Mouse (Mus musculus): ENCODE results near the gene Isy1. TPM values are rescaled to one million over a fixed set of nuclear protein-coding genes. Genes with fewer than 3 reads are reported as not detected.
"Not testable (repeated sequence)": the region's sequence is repeated elsewhere in the genome, so short reads cannot be mapped to it uniquely, and the experiment has no call there.

The Isy1 gene
- total RNA-seq, 1 experiment from 2014 or later = 36.1 TPM

- DNase-seq = no peak
These were observed 60.1 kb downstream of the Isy1 start for GRCm38 (mm10) chr6:87778294-87779173.

DNA sequence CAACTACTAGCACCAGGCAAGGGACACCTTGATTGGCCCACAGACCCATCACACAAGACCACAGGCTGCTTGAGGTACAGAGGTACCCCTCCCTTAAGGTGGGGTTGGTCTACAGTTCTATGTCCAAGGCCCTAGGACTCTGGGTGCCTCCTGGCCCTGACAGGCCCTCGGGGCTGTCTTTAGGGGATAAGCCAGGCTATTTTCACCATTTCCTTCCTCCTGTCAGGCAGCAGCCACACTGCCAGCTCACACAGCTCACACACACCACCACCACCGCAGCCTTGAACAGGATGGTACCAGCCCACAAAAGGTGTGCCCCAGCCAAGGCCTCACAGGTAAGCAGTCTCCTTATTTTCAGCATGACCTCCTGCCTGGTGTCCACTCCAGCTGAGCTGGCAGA lies 60.8 kb downstream of the Isy1 start, which contains the start of gene Gp9:
Gp9 (plus strand) TSS at position 231 of the 400 bp plus-strand sequence.
- no peak for DNase-seq

- DNase-seq = no peak
These were observed 61.9 kb downstream of the Isy1 start for GRCm38 (mm10) chr6:87776663-87777062.

DNA sequence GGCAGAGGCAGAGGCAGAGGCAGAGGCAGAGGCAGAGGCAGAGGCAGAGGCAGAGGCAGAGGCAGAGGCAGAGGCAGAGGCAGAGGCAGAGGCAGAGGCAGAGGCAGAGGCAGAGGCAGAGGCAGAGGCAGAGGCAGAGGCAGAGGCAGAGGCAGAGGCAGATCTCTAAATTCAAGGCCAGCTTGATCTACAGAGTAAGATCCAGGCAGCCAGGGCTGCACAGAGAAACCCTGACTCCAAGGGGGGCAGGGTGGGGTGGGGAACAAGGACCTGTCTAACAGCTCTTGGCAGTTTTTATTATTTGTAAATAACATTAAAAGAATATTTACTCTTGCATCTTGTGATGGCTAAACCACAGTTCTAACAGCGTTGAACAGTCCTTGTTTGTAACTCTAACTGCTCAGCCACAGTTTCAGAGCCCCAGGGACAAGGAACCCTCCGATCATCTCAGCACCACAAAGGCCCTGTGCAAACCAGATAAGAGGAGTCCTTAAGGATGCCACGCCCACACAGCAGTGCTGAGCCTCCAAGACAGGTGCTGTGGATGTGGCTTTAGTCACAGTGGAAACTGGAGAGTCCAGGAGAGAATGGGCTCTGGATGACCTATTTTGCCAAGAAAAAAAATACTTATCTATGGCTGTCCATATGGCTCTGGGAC lies 62.9 kb downstream of the Isy1 start:
- DNase-seq = no peak

DNA sequence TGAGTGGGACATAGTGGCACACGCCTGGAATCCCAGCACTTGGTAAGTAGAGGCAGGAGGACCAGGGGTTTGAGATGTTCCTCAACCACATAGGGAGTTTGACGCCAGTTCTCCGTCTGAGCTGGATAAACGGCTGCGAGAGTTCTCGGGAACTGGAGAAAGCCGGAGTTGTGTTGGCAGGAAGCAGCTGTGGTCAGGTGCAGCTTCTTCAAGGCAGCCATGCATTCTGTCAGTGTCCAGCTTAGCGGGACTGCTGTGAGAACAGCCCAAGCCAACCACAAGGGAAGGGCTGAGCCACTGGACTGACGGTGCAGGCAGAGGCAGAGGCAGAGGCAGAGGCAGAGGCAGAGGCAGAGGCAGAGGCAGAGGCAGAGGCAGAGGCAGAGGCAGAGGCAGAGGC lies 63.7 kb downstream of the Isy1 start:
- no peak for DNase-seq

- DNase-seq = no peak
These were observed 64.1 kb downstream of the Isy1 start for GRCm38 (mm10) chr6:87774466-87774865.

DNA sequence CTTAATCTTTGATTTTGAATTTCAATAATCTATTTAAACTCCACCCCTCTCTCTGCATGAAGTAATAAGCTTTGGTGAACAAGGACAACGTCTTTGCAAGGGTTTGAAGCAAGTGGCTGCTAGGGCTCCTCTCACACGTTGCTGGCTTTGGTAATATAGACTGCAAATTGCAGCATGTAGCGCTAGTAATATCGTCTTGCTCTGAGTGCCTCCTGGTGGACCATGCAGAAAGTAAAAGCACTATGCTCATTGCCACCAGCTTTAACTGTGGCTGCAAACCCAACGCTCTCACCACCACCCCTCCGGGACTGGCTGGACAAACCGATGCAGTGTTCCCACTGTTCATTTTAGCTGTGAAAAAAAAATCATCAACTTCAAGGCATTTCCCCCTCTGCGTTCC lies 68.0 kb downstream of the Isy1 start:
- no peak for DNase-seq

GRCm38 (mm10) chr6:87764296-87764695 lies 74.3 kb downstream of the Isy1 start:
- not testable (repeated sequence) for DNase-seq

Other genes starting within 250 kb of the Isy1 start
- 0.58 and 0.90 TPM in 2 replicates for gene Prokr1, start 248.1 kb downstream of the Isy1 start, total RNA-seq (2021)
- gene Aplf, start 166.6 kb downstream of the Isy1 start, total RNA-seq (2021) = 8.0 and 9.8 TPM in 2 replicates
- gene Efcc1, start 107.9 kb downstream of the Isy1 start, total RNA-seq (2021) = 0.67 and 0.71 TPM in 2 replicates
- gene Gp9, start 60.7 kb downstream of the Isy1 start, total RNA-seq (2021) = not detected in 2 replicates
- gene Rab43, start 26.6 kb downstream of the Isy1 start, total RNA-seq (2021) = 21.8 and 34.9 TPM in 2 replicates
- 5.1 and 6.2 TPM in 2 replicates for gene Gm45140, start 3.0 kb downstream of the Isy1 start, total RNA-seq (2021)
- 346 and 405 TPM in 2 replicates for gene Cnbp, start 12.3 kb upstream of the Isy1 start, total RNA-seq (2021)
- gene Copg1, start 49.0 kb upstream of the Isy1 start, total RNA-seq (2021) = 103 and 108 TPM in 2 replicates
- 29.7 and 29.9 TPM in 2 replicates for gene Hmces, start 75.1 kb upstream of the Isy1 start, total RNA-seq (2021)
- gene H1fx, start 142.8 kb upstream of the Isy1 start, total RNA-seq (2021) = 15.1 and 19.1 TPM in 2 replicates
- 313 and 326 TPM in 2 replicates for gene Rab7, start 206.5 kb upstream of the Isy1 start, total RNA-seq (2021)
- gene Rpn1, start 245.7 kb upstream of the Isy1 start, total RNA-seq (2021) = 211 and 212 TPM in 2 replicates

Data from adrenal gland, postnatal 25 days (tissue).